Mouse (Mus musculus) MEL (cell line): ENCODE data around the gene Pde4b. TPM values are rescaled to one million over a fixed set of nuclear protein-coding genes. Genes with fewer than 3 reads are reported as not detected.

Experiments
- DNase-seq: peaks from one replicate; pipeline ENCODE4 v3.0.0; 2011; ENCODE audit warnings: low read depth, low spot score
- H3K27ac ChIP-seq: 2 replicates; pipeline ENCODE4 v1.5.1; 2012; ENCODE audit warnings: low read depth, mild to moderate bottlenecking, control low read depth, low read length, moderate library complexity; ENCODE audit not compliant: control insufficient read depth
- H3K27me3 ChIP-seq, 2 experiments: fragments of 150-350 bp in 1 of 2; sonication (generic) in 1 of 2; 2 replicates each; pipeline ENCODE4 v1.6.1; 2012; ENCODE audit warnings: low read length in 2 of 2, mild to moderate bottlenecking in 2 of 2, improper control_type of control experiment in 1 of 2, moderate library complexity in 1 of 2; ENCODE audit not compliant: insufficient read depth in 2 of 2, control insufficient read depth in 1 of 2
- H3K36me3 ChIP-seq, 2 experiments: 2 replicates each; pipeline ENCODE4 v1.6.1; 2012 to 2014; ENCODE audit warnings: low read length in 2 of 2, improper control_type of control experiment in 1 of 2, inconsistent platforms in 1 of 2, mild to moderate bottlenecking in 1 of 2; ENCODE audit not compliant: insufficient read depth in 2 of 2, control insufficient read depth in 1 of 2
- H3K4me1 ChIP-seq, 2 experiments: fragments of 150-350 bp in 1 of 2; sonication (generic) in 1 of 2; 2 replicates each; pipeline ENCODE4 v1.6.1; 2012; ENCODE audit warnings: low read length in 2 of 2, improper control_type of control experiment in 1 of 2, mild to moderate bottlenecking in 1 of 2; ENCODE audit not compliant: insufficient read depth in 2 of 2, control insufficient read depth in 1 of 2
- H3K4me3 ChIP-seq, 2 experiments: fragments of 150-350 bp in 1 of 2; sonication (generic) in 1 of 2; 2 replicates each; pipeline ENCODE4 v1.5.1; 2012; ENCODE audit warnings: low read depth in 2 of 2, low read length in 2 of 2, mild to moderate bottlenecking in 2 of 2, moderate library complexity in 2 of 2, control low read depth in 1 of 2, improper control_type of control experiment in 1 of 2; ENCODE audit not compliant: control insufficient read depth in 1 of 2, insufficient read depth in 1 of 2
- H3K79me2 ChIP-seq: 2 replicates; pipeline ENCODE4 v1.6.1; 2012; ENCODE audit warnings: mild to moderate bottlenecking, low read length, moderate library complexity; ENCODE audit not compliant: control insufficient read depth, poor library complexity, insufficient read depth
- H3K9ac ChIP-seq: 2 replicates; pipeline ENCODE4 v1.6.1; 2012; ENCODE audit warnings: low read depth, mild to moderate bottlenecking, control low read depth, low read length, moderate library complexity; ENCODE audit not compliant: control insufficient read depth, poor library complexity, severe bottlenecking
- H3K9me3 ChIP-seq: fragments of 150-350 bp; sonication (generic); replicated peaks from 2 replicates; pipeline ENCODE4 v1.6.1; 2012; ENCODE audit warnings: mild to moderate bottlenecking, low read length, improper control_type of control experiment, moderate library complexity; ENCODE audit not compliant: insufficient read depth
- BHLHE40 ChIP-seq: IDR thresholded peaks from 2 replicates; pipeline ENCODE4 v1.6.1; 2012; ENCODE audit warnings: low read depth, mild to moderate bottlenecking, inconsistent platforms, low read length, improper control_type of control experiment, borderline replicate concordance
- CHD2 ChIP-seq: IDR thresholded peaks from 2 replicates; pipeline ENCODE4 v1.6.1; 2011; ENCODE audit warnings: low read length, improper control_type of control experiment
- CTCF ChIP-seq, 3 experiments: IDR thresholded peaks in 2 of 3; conservative IDR thresholded peaks in 1 of 3; 2 replicates each; pipeline ENCODE4 v1.5.1; 2011 to 2012; ENCODE audit warnings: low read length in 3 of 3, low read depth in 2 of 3, mild to moderate bottlenecking in 2 of 3, improper control_type of control experiment in 1 of 3, inconsistent platforms in 1 of 3, mixed read lengths in 1 of 3, moderate library complexity in 1 of 3; ENCODE audit not compliant: control insufficient read depth in 1 of 3, insufficient read depth in 1 of 3, poor library complexity in 1 of 3, severe bottlenecking in 1 of 3
- ELF1 ChIP-seq: IDR thresholded peaks from 2 replicates; pipeline ENCODE4 v1.6.1; 2014; ENCODE audit warnings: low read depth, mild to moderate bottlenecking, inconsistent platforms, low read length, improper control_type of control experiment, moderate library complexity
- GABPA ChIP-seq: IDR thresholded peaks from 2 replicates; pipeline ENCODE4 v1.6.1; 2012; ENCODE audit warnings: low read depth, mild to moderate bottlenecking, inconsistent platforms, low read length, improper control_type of control experiment, moderate library complexity
- KAT2A ChIP-seq: conservative IDR thresholded peaks from 2 replicates; pipeline ENCODE4 v1.6.1; 2012; ENCODE audit warnings: low read depth, low read length, improper control_type of control experiment, inconsistent platforms
- MAZ ChIP-seq: IDR thresholded peaks from 2 replicates; pipeline ENCODE4 v1.6.1; 2012; ENCODE audit warnings: low read depth, mild to moderate bottlenecking, inconsistent platforms, low read length, improper control_type of control experiment
- MEF2A ChIP-seq: IDR thresholded peaks from 2 replicates; pipeline ENCODE4 v1.6.1; 2014; ENCODE audit warnings: low read depth, mild to moderate bottlenecking, inconsistent platforms, low read length, improper control_type of control experiment; ENCODE audit not compliant: poor library complexity, insufficient replicate concordance, severe bottlenecking; ENCODE audit errors: extremely low read depth
- MXI1 ChIP-seq: IDR thresholded peaks from 2 replicates; pipeline ENCODE4 v1.6.1; 2011; ENCODE audit warnings: mild to moderate bottlenecking, low read depth, low read length, improper control_type of control experiment
- NELFE ChIP-seq: IDR thresholded peaks from 2 replicates; pipeline ENCODE4 v1.6.1; 2011; ENCODE audit warnings: low read depth, low read length, improper control_type of control experiment
- POLR2A ChIP-seq, 2 experiments: IDR thresholded peaks; 2 replicates each; pipeline ENCODE4 v1.6.1; 2011 to 2012; ENCODE audit warnings: low read length in 2 of 2, mild to moderate bottlenecking in 2 of 2, control low read depth in 1 of 2, improper control_type of control experiment in 1 of 2, low read depth in 1 of 2, moderate library complexity in 1 of 2; ENCODE audit not compliant: control insufficient read depth in 1 of 2, insufficient read depth in 1 of 2, poor library complexity in 1 of 2
- RAD21 ChIP-seq: IDR thresholded peaks from 2 replicates; pipeline ENCODE4 v1.6.1; 2011; ENCODE audit warnings: mild to moderate bottlenecking, low read depth, low read length, improper control_type of control experiment
- SMC3 ChIP-seq: IDR thresholded peaks from 2 replicates; pipeline ENCODE4 v1.6.1; 2011; ENCODE audit warnings: low read depth, low read length, improper control_type of control experiment
- TAL1 ChIP-seq: IDR thresholded peaks from 2 replicates; pipeline ENCODE4 v1.6.1; 2012; ENCODE audit warnings: mild to moderate bottlenecking, inconsistent platforms, low read length, moderate library complexity, mixed read lengths
- TCF12 ChIP-seq: IDR thresholded peaks from 2 replicates; pipeline ENCODE4 v1.6.1; 2014; ENCODE audit warnings: low read depth, mild to moderate bottlenecking, inconsistent platforms, low read length, improper control_type of control experiment, moderate library complexity
- USF1 ChIP-seq: IDR thresholded peaks from 2 replicates; pipeline ENCODE4 v1.6.1; 2014; ENCODE audit warnings: low read depth, mild to moderate bottlenecking, inconsistent platforms, low read length, improper control_type of control experiment, moderate library complexity
- ZC3H11A ChIP-seq: IDR thresholded peaks from 2 replicates; pipeline ENCODE4 v1.6.1; 2012; ENCODE audit warnings: low read depth, mild to moderate bottlenecking, inconsistent platforms, low read length, improper control_type of control experiment
- ZKSCAN1 ChIP-seq: IDR thresholded peaks from 2 replicates; pipeline ENCODE4 v1.6.1; 2012; ENCODE audit warnings: low read depth, mild to moderate bottlenecking, inconsistent platforms, low read length, improper control_type of control experiment, moderate library complexity
- ZNF384 ChIP-seq: IDR thresholded peaks from 2 replicates; pipeline ENCODE4 v1.6.1; 2012; ENCODE audit warnings: low read depth, mild to moderate bottlenecking, inconsistent platforms, low read length, improper control_type of control experiment
- polyA plus RNA-seq, 2 experiments: library from polyadenylated mRNA; stranded (reverse) in 1 of 2; unstranded in 1 of 2; fragments of >175 nt in 1 of 2; fragments of >200 nt in 1 of 2; gene quantifications; 2 replicates each; pipeline versions ENCODE4 v1.2.1 to v1.2.4; 2012; ENCODE audit warnings: low replicate concordance in 2 of 2, low read depth in 1 of 2; ENCODE audit not compliant: insufficient read length in 2 of 2, insufficient read depth in 1 of 2, missing spikeins in 1 of 2
- total RNA-seq: library from RNA; depleted of rRNA; stranded (reverse); fragments of 300-350 nt; gene quantifications from 2 replicates; pipeline ENCODE4 v1.2.3, GENCODE M21; 2012

The Pde4b gene
- total and polyA plus RNA-seq, 3 experiments = 2.7 to 6.0 TPM; not detected in 1

- Histone ChIP-seq H3K4me3 (peak overlapping the region in 1 of 2 experiments; percentile 30; a peak in 1 of 4 replicates), H3K4me1 (peaks cover 0 to 13% of the 10 kb centered on the region in 2 experiments; a peak in 3 of 4 replicates), H3K36me3 (peaks cover 0 to 12% of the 10 kb centered on the region in 2 experiments; a peak in 2 of 4 replicates)
- TF ChIP-seq KAT2A (no peak), CTCF (IDR thresholded peaks at IDR 0.05 in 2 of 3, conservative IDR thresholded peaks at IDR 0.05 in 1 of 3; ENCODE audit: control insufficient read depth in 1 of 3, insufficient read depth in 1 of 3, low read depth in 2 of 3, low read length in 3 of 3, poor library complexity in 1 of 3, severe bottlenecking in 1 of 3) (no peak), NELFE (no peak), SMC3 (no peak), CHD2 (no peak), TAL1 (no peak), ELF1 (no peak), ZC3H11A (no peak), MXI1 (no peak)
- TF ChIP-seq, all 39 proteins: peak for 0
- H3K27ac ChIP-seq = peak overlapping the region; percentile 57
- H3K9ac ChIP-seq = peak overlapping the region; percentile 28
- 0 out of 4 replicates have a peak, but pooled peaks cover 0 to 1% of the 10 kb centered on the region in 2 experiments for H3K27me3 ChIP-seq
- no peaks in the 10 kb centered on the region for H3K79me2 ChIP-seq
- no peaks in the 10 kb centered on the region for H3K9me3 ChIP-seq
- DNase-seq = no peak
Measured at GRCm38 (mm10) chr4:102517653-102518052, 430.3 kb downstream of the Pde4b start.

GRCm38 (mm10) chr4:102518341-102518740, 431.0 kb downstream of the Pde4b start:
- no peak overlapping the region for H3K9ac ChIP-seq
- H3K4me1 ChIP-seq = peaks cover 0 to 13% of the 10 kb centered on the region in 2 experiments; a peak in 3 of 4 replicates
- H3K36me3 ChIP-seq = peaks cover 0 to 12% of the 10 kb centered on the region in 2 experiments; a peak in 2 of 4 replicates
- no peak overlapping the region for H3K27ac ChIP-seq
- no peak overlapping the region for H3K4me3 ChIP-seq
- H3K27me3 ChIP-seq = 0 out of 4 replicates have a peak, but pooled peaks cover 0 to 1% of the 10 kb centered on the region in 2 experiments
- no peaks in the 10 kb centered on the region for H3K79me2 ChIP-seq
- no peaks in the 10 kb centered on the region for H3K9me3 ChIP-seq
- no peak for DNase-seq
- TF ChIP-seq TCF12 (no peak), POLR2A (IDR thresholded peaks at IDR 0.05; ENCODE audit: control insufficient read depth in 1 of 2, insufficient read depth in 1 of 2, low read depth in 1 of 2, low read length in 2 of 2, poor library complexity in 1 of 2) (no peak), MXI1 (no peak), GABPA (no peak), MAZ (no peak), SMC3 (no peak), ELF1 (no peak), ZNF384 (no peak), ZKSCAN1 (no peak), CHD2 (no peak), BHLHE40 (no peak), RAD21 (no peak), MEF2A (no peak), USF1 (no peak), ZC3H11A (no peak)
